Mouse (Mus musculus): ENCODE measurements around the gene Hmgn1. TPM values are rescaled to one million over a fixed set of nuclear protein-coding genes. Genes with fewer than 3 reads are reported as not detected.
"Not testable (repeated sequence)": the region's sequence is repeated elsewhere in the genome, so short reads cannot be mapped to it uniquely, and the experiment has no call there.

Hmgn1 gene
- polyA plus RNA-seq, 1 experiment from 2014 or later = 315 TPM

- no peak overlapping the region for H3K4me2 ChIP-seq
- peaks cover 5% of the 10 kb centered on the region; the same call in 1 of the 2 replicates for H3K36me3 ChIP-seq
- no peak overlapping the region for H3K4me3 ChIP-seq
- peaks cover 18% of the 10 kb centered on the region for H3K4me1 ChIP-seq (replicated peaks)
- H3K9me3 ChIP-seq (replicated peaks) = no peaks in the 10 kb centered on the region
- no peak overlapping the region for H3K27ac ChIP-seq
- no peak for ATAC-seq (replicated peaks; ENCODE audit: insufficient number of reproducible peaks, insufficient read depth, low FRiP score, low read depth)
- WGBS = 83% methylated on average over 8 of the region's 8 CpGs
- H3K9ac ChIP-seq = no peak overlapping the region
- H3K27me3 ChIP-seq = no peaks in the 10 kb centered on the region
These were observed 28.5 kb upstream of the Hmgn1 start for GRCm38 (mm10) chr16:96156019-96156418.

GRCm38 (mm10) chr16:96154476-96154875, 26.9 kb upstream of the Hmgn1 start:
- Histone ChIP-seq H3K9ac (no peak overlapping the region), H3K27ac (no peak overlapping the region), H3K27me3 (no peaks in the 10 kb centered on the region), H3K4me3 (no peak overlapping the region), H3K36me3 (peaks cover 5% of the 10 kb centered on the region; the same call in 1 of the 2 replicates), H3K4me2 (no peak overlapping the region), H3K9me3 (replicated peaks) (no peaks in the 10 kb centered on the region), H3K4me1 (replicated peaks) (peaks cover 27% of the 10 kb centered on the region)
- no peak for ATAC-seq (replicated peaks; ENCODE audit: insufficient number of reproducible peaks, insufficient read depth, low FRiP score, low read depth)
- 87% methylated on average over 2 of the region's 2 CpGs for WGBS

- no peaks in the 10 kb centered on the region for H3K27me3 ChIP-seq
- H3K9me3 ChIP-seq (replicated peaks) = no peaks in the 10 kb centered on the region
- 14% methylated on average over 9 of the region's 9 CpGs for WGBS
- H3K27ac ChIP-seq = peak overlapping the region; percentile 43
- no peak overlapping the region for H3K4me2 ChIP-seq
- peaks cover 47% of the 10 kb centered on the region for H3K4me1 ChIP-seq (replicated peaks)
- ATAC-seq (replicated peaks; ENCODE audit: insufficient number of reproducible peaks, insufficient read depth, low FRiP score, low read depth) = peak; percentile 59
- H3K36me3 ChIP-seq = peaks cover 5% of the 10 kb centered on the region; the same call in 1 of the 2 replicates
- H3K9ac ChIP-seq = no peak overlapping the region
- no peak overlapping the region for H3K4me3 ChIP-seq
These were observed 24.0 kb upstream of the Hmgn1 start for GRCm38 (mm10) chr16:96151551-96151950.

DNA sequence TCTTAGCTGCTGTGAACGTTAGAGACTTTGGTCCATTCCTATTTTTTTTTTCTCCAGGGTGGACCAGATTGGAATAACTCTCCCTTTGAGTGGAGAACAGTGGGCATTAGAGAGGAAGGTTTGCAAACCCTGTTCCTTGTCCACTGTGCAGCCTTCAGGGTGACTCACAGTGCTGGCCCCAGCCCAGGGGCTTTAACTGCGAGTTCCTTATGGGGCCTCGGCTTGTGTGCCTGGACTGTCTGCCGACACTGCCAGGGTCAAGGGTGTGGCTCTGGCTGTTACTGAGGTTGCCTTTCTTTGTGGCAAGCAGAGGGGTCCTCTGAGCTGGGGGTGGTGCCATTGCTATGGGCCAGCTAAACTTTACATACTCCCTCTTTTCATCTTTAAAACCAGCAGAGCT, 23.5 kb upstream of the Hmgn1 start:
- Histone ChIP-seq H3K4me2 (no peak overlapping the region), H3K4me3 (no peak overlapping the region), H3K9me3 (replicated peaks) (no peaks in the 10 kb centered on the region), H3K27me3 (no peaks in the 10 kb centered on the region), H3K36me3 (peaks cover 5% of the 10 kb centered on the region; the same call in 1 of the 2 replicates), H3K9ac (0 out of 2 replicates have a peak overlapping the region, but pooled peaks have one; percentile 21), H3K27ac (peak overlapping the region; percentile 43), H3K4me1 (replicated peaks) (peaks cover 52% of the 10 kb centered on the region)
- 26% methylated on average over 4 of the region's 4 CpGs for whole genome bisulfite sequencing
- peak; percentile 47; the same call in 1 of the 2 replicates for ATAC-seq (replicated peaks; ENCODE audit: insufficient number of reproducible peaks, insufficient read depth, low FRiP score, low read depth)

DNA sequence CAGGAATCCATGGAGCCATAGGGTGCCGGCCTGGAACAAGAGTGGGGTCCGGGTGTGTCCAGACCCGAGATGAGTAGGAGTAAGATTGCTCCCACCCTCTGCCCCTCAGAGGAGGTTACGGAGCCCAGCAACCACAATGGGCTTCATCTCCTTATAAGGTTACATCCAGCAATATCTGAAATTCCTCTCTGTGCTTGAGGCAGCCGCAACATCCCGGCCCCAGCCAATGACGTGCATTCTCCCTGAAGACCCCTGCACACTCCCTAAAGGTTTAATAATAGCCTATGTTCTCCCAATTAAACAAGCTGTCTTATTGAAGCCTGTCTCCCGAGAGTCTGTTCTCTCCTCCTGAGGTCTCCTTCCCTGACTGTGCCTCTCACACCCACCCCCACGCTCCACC, 21.8 kb upstream of the Hmgn1 start:
- H3K27me3 ChIP-seq = no peaks in the 10 kb centered on the region
- H3K9ac ChIP-seq = no peak overlapping the region
- H3K9me3 ChIP-seq (replicated peaks) = no peaks in the 10 kb centered on the region
- peaks cover 5% of the 10 kb centered on the region; the same call in 1 of the 2 replicates for H3K36me3 ChIP-seq
- WGBS = 38% methylated on average over 9 of the region's 9 CpGs
- peak overlapping the region; percentile 22; the same call in 1 of the 2 replicates for H3K4me2 ChIP-seq
- ATAC-seq (replicated peaks; ENCODE audit: insufficient number of reproducible peaks, insufficient read depth, low FRiP score, low read depth) = no peak
- no peak overlapping the region for H3K4me3 ChIP-seq
- peak overlapping the region; percentile 75 for H3K27ac ChIP-seq
- peaks cover 56% of the 10 kb centered on the region for H3K4me1 ChIP-seq (replicated peaks)

DNA sequence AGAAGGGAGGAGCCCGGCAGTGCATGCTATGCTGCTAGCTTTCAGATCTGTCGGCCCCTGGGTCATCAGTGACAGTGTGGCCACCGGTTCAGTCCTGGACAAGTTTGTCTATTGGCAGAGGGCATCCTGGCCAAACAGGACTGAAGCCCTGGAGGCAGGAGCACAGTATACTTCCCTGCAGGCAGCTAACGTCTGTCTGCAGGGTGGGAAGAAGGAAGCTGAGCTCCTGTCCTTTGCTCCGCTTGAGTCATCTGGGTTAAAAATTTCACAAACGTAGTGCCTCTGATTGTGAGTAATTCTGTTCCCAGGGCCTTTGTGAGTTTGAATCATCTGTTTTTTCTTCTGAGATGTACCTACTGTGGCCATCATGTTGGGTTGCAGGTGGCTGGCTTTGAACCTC, 21.3 kb upstream of the Hmgn1 start:
- Histone ChIP-seq H3K4me2 (no peak overlapping the region; the same call in 1 of the 2 replicates), H3K4me3 (no peak overlapping the region), H3K27me3 (no peaks in the 10 kb centered on the region), H3K9me3 (replicated peaks) (no peaks in the 10 kb centered on the region), H3K4me1 (replicated peaks) (peaks cover 56% of the 10 kb centered on the region), H3K27ac (peak overlapping the region; percentile 75), H3K9ac (peak overlapping the region; percentile 26; the same call in 1 of the 2 replicates), H3K36me3 (peaks cover 5% of the 10 kb centered on the region; the same call in 1 of the 2 replicates)
- no peak for ATAC-seq (replicated peaks; ENCODE audit: insufficient number of reproducible peaks, insufficient read depth, low FRiP score, low read depth)
- 36% methylated on average over 6 of the region's 6 CpGs for WGBS

DNA sequence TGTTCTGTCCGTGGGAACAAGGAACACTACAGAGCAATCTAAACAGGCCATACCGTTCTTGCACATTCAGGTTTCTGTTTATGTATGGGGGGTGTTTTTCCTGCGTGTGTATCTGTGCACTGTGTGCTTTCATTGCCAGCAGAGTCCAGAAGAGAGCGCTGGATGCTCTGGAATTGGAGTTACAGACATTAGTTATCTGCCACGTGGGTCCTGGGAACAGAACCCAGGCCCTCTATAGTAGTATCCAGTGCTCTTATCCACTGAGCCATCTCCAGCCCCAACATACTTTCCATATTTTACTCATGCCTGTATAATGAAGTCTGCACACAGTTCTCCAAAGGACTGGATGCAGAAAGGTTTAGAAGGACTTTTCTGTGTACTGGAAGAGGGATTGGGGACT, 18.3 kb upstream of the Hmgn1 start:
- Histone ChIP-seq H3K27me3 (no peaks in the 10 kb centered on the region), H3K4me2 (peak overlapping the region; percentile 90), H3K9ac (peak overlapping the region; percentile 75), H3K4me3 (peak overlapping the region; percentile 93), H3K36me3 (no peaks in the 10 kb centered on the region), H3K27ac (peak overlapping the region; percentile 73), H3K9me3 (replicated peaks) (no peaks in the 10 kb centered on the region), H3K4me1 (replicated peaks) (peaks cover 46% of the 10 kb centered on the region)
- WGBS = 0% methylated on average over 5 of the region's 5 CpGs
- ATAC-seq (replicated peaks; ENCODE audit: insufficient number of reproducible peaks, insufficient read depth, low FRiP score, low read depth) = no peak

DNA sequence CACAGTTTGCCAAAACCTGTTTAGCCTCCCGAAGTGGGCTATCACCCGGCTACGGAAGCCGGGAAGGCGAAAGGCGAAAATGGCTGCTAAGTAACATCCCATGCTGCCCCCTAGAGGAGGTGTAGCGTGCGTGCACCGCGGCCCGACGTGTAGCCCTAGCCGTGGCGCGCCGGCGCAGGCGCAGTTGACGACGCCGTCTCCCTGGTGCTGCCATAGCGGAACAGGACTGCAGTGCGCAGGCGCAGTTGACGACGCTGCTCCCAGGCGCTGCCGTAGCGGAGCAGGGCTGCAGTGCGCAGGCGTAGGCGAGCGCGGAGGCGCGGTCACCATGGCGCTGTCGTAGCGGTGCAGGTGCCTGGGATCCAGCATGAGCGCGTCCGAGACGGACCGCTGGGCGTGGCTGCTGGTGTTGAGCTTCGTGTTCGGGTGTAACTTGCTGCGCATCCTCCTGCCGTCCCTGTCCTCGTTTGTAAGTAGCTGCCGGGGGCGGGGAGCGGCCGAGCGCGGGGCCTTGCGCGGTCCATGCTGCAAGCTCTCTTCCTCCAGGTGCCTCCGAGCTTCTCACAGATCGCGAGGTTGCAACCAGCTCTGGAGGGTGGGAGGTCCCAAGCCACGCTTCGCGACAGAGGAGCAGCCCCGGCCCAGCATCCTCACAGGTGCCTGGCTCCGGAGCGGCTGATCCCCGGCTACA, 17.7 kb upstream of the Hmgn1 start, which contains the start of gene Wrb:
Wrb (plus strand) TSS at position 298 of the 691 bp plus-strand sequence.
- H3K9me3 ChIP-seq (replicated peaks) = no peaks in the 10 kb centered on the region
- H3K4me1 ChIP-seq (replicated peaks) = peaks cover 42% of the 10 kb centered on the region
- H3K27ac ChIP-seq = peak within 1 kb of the TSS; percentile 73
- peak within 1 kb of the TSS; percentile 90 for H3K4me2 ChIP-seq
- H3K27me3 ChIP-seq = no peaks in the 10 kb centered on the region
- H3K36me3 ChIP-seq = no peaks in the 10 kb centered on the region
- ATAC-seq (replicated peaks; ENCODE audit: insufficient number of reproducible peaks, insufficient read depth, low FRiP score, low read depth) = peak; percentile 95
- under 1% methylated on average over 68 of the region's 68 CpGs for WGBS
- H3K9ac ChIP-seq = peak within 1 kb of the TSS; percentile 75
- peak within 1 kb of the TSS; percentile 93 for H3K4me3 ChIP-seq

DNA sequence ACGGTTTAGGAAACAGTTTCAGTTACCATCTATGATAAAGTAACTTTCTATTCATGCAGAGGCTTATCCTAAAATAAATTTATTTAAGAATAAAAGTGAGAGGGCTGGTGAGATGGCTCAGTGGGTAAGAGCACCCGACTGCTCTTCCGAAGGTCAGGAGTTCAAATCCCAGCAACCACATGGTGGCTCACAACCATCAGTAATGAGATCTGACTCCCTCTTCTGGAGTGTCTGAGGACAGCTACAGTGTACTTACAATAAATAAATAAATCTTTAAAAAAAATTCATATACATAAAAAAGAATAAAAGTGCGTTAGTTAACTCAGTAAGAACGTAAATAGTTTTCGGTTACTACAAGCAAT, 17.2 kb upstream of the Hmgn1 start:
- Histone ChIP-seq H3K4me3 (peak overlapping the region; percentile 93), H3K4me2 (peak overlapping the region; percentile 90), H3K4me1 (replicated peaks) (peaks cover 37% of the 10 kb centered on the region)
- H3K36me3 ChIP-seq; H3K9me3 ChIP-seq (replicated peaks); H3K27me3 ChIP-seq; ATAC-seq (replicated peaks; ENCODE audit: insufficient number of reproducible peaks, insufficient read depth, low FRiP score, low read depth); H3K27ac ChIP-seq; H3K9ac ChIP-seq: not testable (repeated sequence)
- 25% methylated on average over 6 of the region's 6 CpGs for WGBS

- Histone ChIP-seq H3K27ac (peak overlapping the region; percentile 99), H3K27me3 (no peaks in the 10 kb centered on the region), H3K9ac (peak overlapping the region; percentile 97), H3K4me3 (peak overlapping the region; percentile 99), H3K4me1 (replicated peaks) (peaks cover 24% of the 10 kb centered on the region), H3K9me3 (replicated peaks) (no peaks in the 10 kb centered on the region), H3K36me3 (peaks cover 29% of the 10 kb centered on the region), H3K4me2 (peak overlapping the region; percentile 73)
- no peak for ATAC-seq (replicated peaks; ENCODE audit: insufficient number of reproducible peaks, insufficient read depth, low FRiP score, low read depth)
- 4% methylated on average over 9 of the region's 9 CpGs for WGBS
These were observed 937 bp upstream of the Hmgn1 start for GRCm38 (mm10) chr16:96128466-96128865.

- Histone ChIP-seq H3K9me3 (replicated peaks) (no peaks in the 10 kb centered on the region), H3K27me3 (no peaks in the 10 kb centered on the region), H3K4me1 (replicated peaks) (peaks cover 26% of the 10 kb centered on the region), H3K9ac (peak overlapping the region; percentile 97), H3K36me3 (peaks cover 40% of the 10 kb centered on the region), H3K4me3 (peak overlapping the region; percentile 99), H3K4me2 (peak overlapping the region; percentile 73), H3K27ac (peak overlapping the region; percentile 99)
- peak; percentile 56 for ATAC-seq (replicated peaks; ENCODE audit: insufficient number of reproducible peaks, insufficient read depth, low FRiP score, low read depth)
- under 1% methylated on average over 51 of the region's 52 CpGs for WGBS
These were observed 257 bp downstream of the Hmgn1 start for GRCm38 (mm10) chr16:96127288-96127656.

All from heart, embryonic 15.5 days (tissue).